Mouse (Mus musculus) cerebellum, postnatal 36 days (tissue): ENCODE data around the gene Lin54.

Source experiments
- DNase-seq, 2 experiments: peaks; one replicate each; pipeline ENCODE4 v3.0.0; 2021 to 2022; ENCODE audit warnings: mixed read lengths in 2 of 2

Lin54 gene

GRCm38 (mm10) chr5:100500458-100500961, at the start of gene Lin54:
Gene Lin54, minus strand, starts transcription at chr5:100500639.
- DNase-seq, result peak; percentile 85 to 88

GRCm38 (mm10) chr5:100550151-100550550, 49.7 kb upstream of the Lin54 start:
- no peak for DNase-seq

- no peak for DNase-seq
Measured at GRCm38 (mm10) chr5:100549311-100549710, 48.9 kb upstream of the Lin54 start.

- DNase-seq, result no peak
Measured at GRCm38 (mm10) chr5:100548236-100548635, 47.8 kb upstream of the Lin54 start.

- no peak for DNase-seq
Measured at GRCm38 (mm10) chr5:100546294-100547080, 46.0 kb upstream of the Lin54 start.

- DNase-seq, result peak in 1 of 2 experiments; percentile 15
Measured at GRCm38 (mm10) chr5:100536638-100537037, 36.2 kb upstream of the Lin54 start.

- no peak for DNase-seq
Measured at GRCm38 (mm10) chr5:100535826-100536225, 35.4 kb upstream of the Lin54 start.

GRCm38 (mm10) chr5:100526164-100526563, 25.7 kb upstream of the Lin54 start:
- DNase-seq, result no peak

GRCm38 (mm10) chr5:100525620-100526019, 25.2 kb upstream of the Lin54 start:
- no peak for DNase-seq

GRCm38 (mm10) chr5:100524921-100525320, 24.5 kb upstream of the Lin54 start:
- no peak for DNase-seq

GRCm38 (mm10) chr5:100523331-100523730, 22.9 kb upstream of the Lin54 start:
- no peak for DNase-seq

- no peak for DNase-seq
Measured at GRCm38 (mm10) chr5:100520223-100520622, 19.8 kb upstream of the Lin54 start.

- no peak for DNase-seq
Measured at GRCm38 (mm10) chr5:100519027-100519411, 18.6 kb upstream of the Lin54 start.

GRCm38 (mm10) chr5:100518049-100519026, 17.9 kb upstream of the Lin54 start, which contains the start of gene Cops4:
Gene Cops4, plus strand, starts transcription at chr5:100518309.
- DNase-seq, result peak; percentile 95 to 96

GRCm38 (mm10) chr5:100512576-100512975, 12.1 kb upstream of the Lin54 start:
- DNase-seq, result no peak

- no peak for DNase-seq
Measured at GRCm38 (mm10) chr5:100509247-100509646, 8.8 kb upstream of the Lin54 start.

GRCm38 (mm10) chr5:100501267-100501666, 828 bp upstream of the Lin54 start:
- DNase-seq, result no peak

GRCm38 (mm10) chr5:100499831-100500304, 571 bp downstream of the Lin54 start:
- DNase-seq, result peak; percentile 14 to 15

- no peak for DNase-seq
Measured at GRCm38 (mm10) chr5:100499243-100499642, 1.2 kb downstream of the Lin54 start.

GRCm38 (mm10) chr5:100498436-100499180, 1.8 kb downstream of the Lin54 start:
- DNase-seq, result peak; percentile 58 to 69

GRCm38 (mm10) chr5:100491704-100492103, 8.7 kb downstream of the Lin54 start:
- DNase-seq, result no peak

- no peak for DNase-seq
Measured at GRCm38 (mm10) chr5:100489340-100489739, 11.1 kb downstream of the Lin54 start.
